8 mouse cellular contexts compared by ENCODE assay signal in the genomic region with DNA sequence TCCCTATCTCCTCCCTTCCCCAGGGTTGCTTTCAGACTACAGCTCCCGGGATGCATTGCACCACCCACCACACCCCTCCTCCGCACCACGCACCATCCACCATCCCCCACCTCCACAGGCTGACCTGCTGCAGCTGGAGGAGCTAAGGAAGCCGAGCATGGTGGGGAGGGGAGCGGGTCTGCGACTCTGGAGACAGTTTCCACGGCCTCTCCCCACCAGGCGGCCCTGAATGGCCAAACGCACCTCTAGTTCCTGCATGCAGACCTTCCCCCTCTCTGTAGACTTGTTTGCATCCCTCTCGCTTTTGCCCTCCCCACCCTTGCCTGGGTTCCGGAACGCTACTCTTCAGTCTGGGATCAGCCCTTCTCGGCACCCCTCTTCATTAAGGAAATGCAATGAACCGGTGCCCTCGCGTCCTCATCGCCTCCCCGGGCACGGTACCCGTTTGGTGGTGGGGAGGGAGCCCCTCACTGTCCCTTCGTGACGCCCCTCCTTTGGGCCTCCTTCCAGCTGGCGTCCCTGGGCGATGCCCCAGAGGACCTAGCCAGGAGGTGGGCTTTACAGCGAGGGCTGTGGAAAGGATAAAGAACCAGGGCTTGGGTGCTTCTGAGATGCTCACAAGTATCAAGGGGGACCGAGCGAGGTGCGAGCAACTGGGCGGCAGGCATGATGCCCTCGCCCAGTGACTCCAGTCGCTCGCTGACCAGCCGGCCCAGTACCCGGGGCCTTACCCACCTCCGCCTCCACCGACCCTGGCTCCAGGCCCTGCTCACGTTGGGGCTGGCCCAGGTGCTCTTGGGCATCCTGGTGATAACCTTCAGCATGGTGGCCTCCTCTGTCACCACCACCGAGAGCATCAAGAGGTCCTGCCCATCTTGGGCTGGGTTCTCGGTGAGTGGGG. TPM values are rescaled to one million over a fixed set of nuclear protein-coding genes. Genes with fewer than 3 reads are reported as not detected.
DNase-seq lines count a peak whose midpoint lies in the region; ATAC-seq and TF ChIP-seq lines count a peak whose summit lies in the region.

A gene (plus strand): TSS at position 86 of the 901 bp plus-strand sequence.

- H3K4me3 ChIP-seq in heart, embryonic 11.5 days (ENCODE audit: low read depth, low read length), result peak within 1 kb of the TSS; percentile 63
- peak within 1 kb of the TSS; percentile 60 for H3K4me3 ChIP-seq in kidney, embryonic 15.5 days (replicated peaks)
- peak within 1 kb of the TSS; percentile 68 for H3K4me3 ChIP-seq in limb, embryonic 14.5 days (replicated peaks; ENCODE audit: low read length)
- peak within 1 kb of the TSS; percentile 73 for H3K4me3 ChIP-seq in midbrain, embryonic 15.5 days
- H3K4me3 ChIP-seq in stomach, embryonic 14.5 days (ENCODE audit: low read depth, low read length), result peak within 1 kb of the TSS; percentile 62

- WGBS in heart, embryonic 11.5 days (ENCODE audit: insufficient replicate concordance), result 5% methylated on average over 39 of the region's 39 CpGs
- 5% methylated on average over 39 of the region's 39 CpGs for WGBS in kidney, embryonic 15.5 days
- WGBS in limb, embryonic 14.5 days, result 3% methylated on average over 39 of the region's 39 CpGs
- 6% methylated on average over 39 of the region's 39 CpGs for WGBS in midbrain, embryonic 15.5 days
- 4% methylated on average over 39 of the region's 39 CpGs for WGBS in stomach, embryonic 14.5 days

- ATAC-seq in erythroid progenitor cell, adult 5-6 weeks (replicated peaks; ENCODE audit: low FRiP score, poor library complexity, severe bottlenecking), result peak; percentile 90
- peak; percentile 86 for ATAC-seq in heart, embryonic 11.5 days (replicated peaks; ENCODE audit: insufficient number of reproducible peaks, low FRiP score, low TSS enrichment)
- peak; percentile 92 for ATAC-seq in kidney, embryonic 15.5 days (replicated peaks; ENCODE audit: low FRiP score)
- ATAC-seq in limb, embryonic 14.5 days (ENCODE audit: low FRiP score, low read depth), result peak; percentile 94
- ATAC-seq in midbrain, embryonic 15.5 days (replicated peaks), result peak; percentile 94
- peak; percentile 93 for ATAC-seq in stomach, embryonic 14.5 days (ENCODE audit: insufficient number of reproducible peaks, insufficient read depth, low FRiP score, low read depth)

- H3K9me3 ChIP-seq in heart, embryonic 11.5 days (replicated peaks; ENCODE audit: control insufficient read depth, low read length), result no peaks in the 10 kb centered on the region
- no peaks in the 10 kb centered on the region for H3K9me3 ChIP-seq in kidney, embryonic 15.5 days (replicated peaks)
- no peaks in the 10 kb centered on the region for H3K9me3 ChIP-seq in limb, embryonic 14.5 days (ENCODE audit: control insufficient read depth, low read length)
- H3K9me3 ChIP-seq in midbrain, embryonic 15.5 days, result no peaks in the 10 kb centered on the region
- no peaks in the 10 kb centered on the region for H3K9me3 ChIP-seq in stomach, embryonic 14.5 days (ENCODE audit: control insufficient read depth, low read depth, low read length)

- peak; percentile 51 for DNase-seq in 3T3-L1 (ENCODE audit: low read depth, low spot score)
- DNase-seq in brain, embryonic 14.5 days (ENCODE audit: low read depth), result peak; percentile 97
- DNase-seq in limb, embryonic 14.5 days (ENCODE audit: low spot score), result peak; percentile 85

- H3K4me2 ChIP-seq in heart, embryonic 11.5 days, result peak within 1 kb of the TSS; percentile 95
- H3K4me2 ChIP-seq in kidney, embryonic 15.5 days, result peak within 1 kb of the TSS; percentile 83
- peak within 1 kb of the TSS; percentile 92 for H3K4me2 ChIP-seq in limb, embryonic 14.5 days (replicated peaks; ENCODE audit: low read depth, low read length, severe bottlenecking)
- peak within 1 kb of the TSS; percentile 97 for H3K4me2 ChIP-seq in midbrain, embryonic 15.5 days
- peak within 1 kb of the TSS; percentile 95 for H3K4me2 ChIP-seq in stomach, embryonic 14.5 days (replicated peaks; ENCODE audit: low read depth, low read length)

- peaks cover 18% of the 10 kb centered on the region for H3K36me3 ChIP-seq in heart, embryonic 11.5 days (ENCODE audit: control insufficient read depth, insufficient read depth, low read length)
- peaks cover 50% of the 10 kb centered on the region for H3K36me3 ChIP-seq in kidney, embryonic 15.5 days
- peaks cover 51% of the 10 kb centered on the region for H3K36me3 ChIP-seq in limb, embryonic 14.5 days (ENCODE audit: control insufficient read depth, insufficient read depth, low read length)
- H3K36me3 ChIP-seq in midbrain, embryonic 15.5 days (replicated peaks), result peaks cover 21% of the 10 kb centered on the region
- peaks cover 29% of the 10 kb centered on the region; the same call in 1 of the 2 replicates for H3K36me3 ChIP-seq in stomach, embryonic 14.5 days (ENCODE audit: control insufficient read depth, insufficient read depth, low read length)

- H3K4me1 ChIP-seq in heart, embryonic 11.5 days (ENCODE audit: control insufficient read depth, insufficient read depth, low read length), result peaks cover 19% of the 10 kb centered on the region; the same call in 1 of the 2 replicates
- H3K4me1 ChIP-seq in kidney, embryonic 15.5 days, result peaks cover 65% of the 10 kb centered on the region
- H3K4me1 ChIP-seq in limb, embryonic 14.5 days (ENCODE audit: control insufficient read depth, insufficient read depth, low read length), result peaks cover 28% of the 10 kb centered on the region
- peaks cover 38% of the 10 kb centered on the region for H3K4me1 ChIP-seq in midbrain, embryonic 15.5 days
- peaks cover 24% of the 10 kb centered on the region; the same call in 1 of the 2 replicates for H3K4me1 ChIP-seq in stomach, embryonic 14.5 days (ENCODE audit: control insufficient read depth, insufficient read depth, low read length)

- peaks cover 4% of the 10 kb centered on the region; the same call in 1 of the 2 replicates for H3K27me3 ChIP-seq in heart, embryonic 11.5 days (ENCODE audit: control insufficient read depth, insufficient read depth, low read length)
- H3K27me3 ChIP-seq in kidney, embryonic 15.5 days, result no peaks in the 10 kb centered on the region
- no peaks in the 10 kb centered on the region for H3K27me3 ChIP-seq in limb, embryonic 14.5 days (ENCODE audit: control insufficient read depth, insufficient read depth, low read length)
- H3K27me3 ChIP-seq in midbrain, embryonic 15.5 days (replicated peaks), result no peaks in the 10 kb centered on the region
- H3K27me3 ChIP-seq in stomach, embryonic 14.5 days (ENCODE audit: control insufficient read depth, insufficient read depth, low read length), result no peaks in the 10 kb centered on the region

- TF ChIP-seq CTCF in brain, embryonic 14.5 days (IDR thresholded peaks at IDR 0.05; ENCODE audit: borderline replicate concordance, extremely low read depth, insufficient read depth, insufficient read length), result no peak

- peak within 1 kb of the TSS; percentile 82 for H3K9ac ChIP-seq in heart, embryonic 11.5 days (ENCODE audit: low read depth, low read length)
- peak within 1 kb of the TSS; percentile 54 for H3K9ac ChIP-seq in kidney, embryonic 15.5 days
- peak within 1 kb of the TSS; percentile 85 for H3K9ac ChIP-seq in limb, embryonic 14.5 days (ENCODE audit: low read depth, low read length, severe bottlenecking)
- H3K9ac ChIP-seq in midbrain, embryonic 15.5 days, result peak within 1 kb of the TSS; percentile 89
- H3K9ac ChIP-seq in stomach, embryonic 14.5 days (replicated peaks; ENCODE audit: low read depth, low read length), result peak within 1 kb of the TSS; percentile 78

- H3K27ac ChIP-seq in heart, embryonic 11.5 days (ENCODE audit: low read depth, low read length), result 0 out of 2 replicates have a peak within 1 kb of the TSS, but pooled peaks have one; percentile 17
- peak within 1 kb of the TSS; percentile 89 for H3K27ac ChIP-seq in kidney, embryonic 15.5 days
- peak within 1 kb of the TSS; percentile 83 for H3K27ac ChIP-seq in limb, embryonic 14.5 days (replicated peaks; ENCODE audit: low read depth, low read length)
- H3K27ac ChIP-seq in midbrain, embryonic 15.5 days, result peak within 1 kb of the TSS; percentile 93
- H3K27ac ChIP-seq in stomach, embryonic 14.5 days (ENCODE audit: low read length), result peak within 1 kb of the TSS; percentile 86

- TF ChIP-seq POLR2A in brain, embryonic 14.5 days (IDR thresholded peaks at IDR 0.05; ENCODE audit: borderline replicate concordance, extremely low read depth, insufficient read depth, insufficient read length, poor library complexity, severe bottlenecking), result peak; percentile 75; the same call in 1 of the 2 replicates
- TF ChIP-seq POLR2A in limb, embryonic 14.5 days (IDR thresholded peaks at IDR 0.05; ENCODE audit: borderline replicate concordance, extremely low read depth, insufficient read depth, insufficient read length), result peak; percentile 86; the same call in 1 of the 2 replicates

RNA-seq across cellular contexts. Expression of the gene that starts here (rescaled TPM):
- polyA plus RNA-seq in brain, embryonic 14.5 days (2012; rRNA removed), result 69.1 and 73.8 TPM in 2 replicates
- total RNA-seq in erythroid progenitor cell, adult 5-6 weeks (2015; ENCODE audit: low replicate concordance), result 5.0 and 5.4 TPM in 2 replicates
- total RNA-seq in erythroid progenitor cell, adult 5-6 weeks (2017; ENCODE audit: low replicate concordance), result 2.6 TPM in 1 of 2 replicates, not detected in the other
- 11.9 and 13.7 TPM in 2 replicates for polyA plus RNA-seq in heart, embryonic 11.5 days (2014; fragmentation: Nextera tagmentation; extraction: Ambion mirVana)
- 37.1 and 50.4 TPM in 2 replicates for polyA plus RNA-seq in kidney, embryonic 15.5 days (2015; fragmentation: Nextera tagmentation; extraction: Ambion mirVana)
- 95.5 and 124 TPM in 2 replicates for polyA plus RNA-seq in limb, embryonic 14.5 days (2012; rRNA removed)
- 34.5 and 34.8 TPM in 2 replicates for polyA plus RNA-seq in limb, embryonic 14.5 days (2014; fragmentation: Nextera tagmentation; extraction: Ambion mirVana)
- 33.5 and 37.5 TPM in 2 replicates for polyA plus RNA-seq in midbrain, embryonic 15.5 days (2015; fragmentation: Nextera tagmentation; extraction: Ambion mirVana)
- polyA plus RNA-seq in stomach, embryonic 14.5 days (2014; fragmentation: Nextera tagmentation; extraction: Ambion mirVana), result 28.3 and 28.7 TPM in 2 replicates

Comparison
In these comparisons a context has a peak if more than half of its experiments do, and no peak if none do; other contexts are left out.
1. Peak in every context shown above with its lines: DNase-seq, ATAC-seq, H3K4me3 ChIP-seq and H3K27ac ChIP-seq.
2. H3K27ac ChIP-seq: peak in every context shown above with its lines; median percentile 93 in midbrain, embryonic 15.5 days; 89 in kidney, embryonic 15.5 days; 86 in stomach, embryonic 14.5 days; 83 in limb, embryonic 14.5 days; 17 in heart, embryonic 11.5 days.